8 mouse cellular contexts compared by ENCODE assay signal in genomic region chr1:90998268-90998890, GRCm38 (mm10). TPM values are rescaled to one million over a fixed set of nuclear protein-coding genes. Genes with fewer than 3 reads are reported as not detected.
DNase-seq lines count a peak whose midpoint lies in the region; ATAC-seq lines count a peak whose summit lies in the region.

Lrrfip1 (plus strand) TSS chr1:90998737.

- H3K27ac ChIP-seq in hindbrain, embryonic 10.5 days, result peak within 1 kb of the TSS; percentile 91

- peaks cover 4% of the 10 kb centered on the region; the same call in 1 of the 2 replicates for H3K9me3 ChIP-seq in hindbrain, embryonic 10.5 days

- H3K36me3 ChIP-seq in hindbrain, embryonic 10.5 days, result 0 out of 2 replicates have a peak, but pooled peaks cover 8% of the 10 kb centered on the region

- intact Hi-C loops in left cerebral cortex, postnatal 25 days (cut with DNase I), result no loop called here

- 3% methylated on average over 59 of the region's 59 CpGs for WGBS in hindbrain, embryonic 10.5 days

- DNase-seq in spleen, postnatal 10 days (ENCODE audit: low spot score in 2 of 2), result peak; percentile 26 to 28
- DNase-seq in spleen, adult 12 weeks (ENCODE audit: low spot score), result no peak
- peak; percentile 56 to 75 for DNase-seq in cerebellum, postnatal 14 days
- peak; percentile 40 to 52 for DNase-seq in frontal cortex, postnatal 14 days (ENCODE audit: low spot score in 2 of 2)
- DNase-seq in hindbrain, embryonic 10.5 days (ENCODE audit: low spot score), result peak; percentile 66
- DNase-seq in left cerebral cortex, postnatal 25 days (ENCODE audit: low spot score in 2 of 2), result peak; percentile 69 to 76
- DNase-seq in right cerebral cortex, postnatal 4 days, result peak; percentile 60

- H3K27me3 ChIP-seq in hindbrain, embryonic 10.5 days (ENCODE audit: insufficient read depth, poor library complexity, severe bottlenecking), result peaks cover 22% of the 10 kb centered on the region; the same call in 1 of the 2 replicates

- ATAC-seq in megakaryocyte-erythroid progenitor cell, adult 5-6 weeks (replicated peaks; ENCODE audit: low FRiP score, low TSS enrichment, poor library complexity, severe bottlenecking), result 0 out of 2 replicates have a peak, but pooled peaks have one; percentile 16

- peaks cover 33% of the 10 kb centered on the region for H3K4me1 ChIP-seq in hindbrain, embryonic 10.5 days (replicated peaks)

- H3K4me3 ChIP-seq in hindbrain, embryonic 10.5 days, result peak within 1 kb of the TSS; percentile 82

RNA-seq across cellular contexts. Expression of gene Lrrfip1, which starts in this region (rescaled TPM):
- polyA plus RNA-seq in hindbrain, embryonic 10.5 days (2016; fragmentation: Nextera tagmentation; extraction: Ambion mirVana), result 18.3 and 21.9 TPM in 2 replicates
- 10 to 100 TPM; 66.9 to 68.0 TPM for total RNA-seq in left cerebral cortex, postnatal 25 days (2021)
- total RNA-seq in megakaryocyte-erythroid progenitor cell, adult 5-6 weeks (2014; fragmentation: Nextera tagmentation), result 29.4 and 35.8 TPM in 2 replicates
- total RNA-seq in megakaryocyte-erythroid progenitor cell, adult 5-6 weeks (2017), result 42.4 and 70.7 TPM in 2 replicates
